Mouse (Mus musculus): ENCODE measurements at regions not wholly inside any gene's neighbourhood (a gene's known extent, or its start where the extent isn't known, plus 50 kb on each side); places are given as distances from the start of the nearest gene placed in this dataset.

DNA sequence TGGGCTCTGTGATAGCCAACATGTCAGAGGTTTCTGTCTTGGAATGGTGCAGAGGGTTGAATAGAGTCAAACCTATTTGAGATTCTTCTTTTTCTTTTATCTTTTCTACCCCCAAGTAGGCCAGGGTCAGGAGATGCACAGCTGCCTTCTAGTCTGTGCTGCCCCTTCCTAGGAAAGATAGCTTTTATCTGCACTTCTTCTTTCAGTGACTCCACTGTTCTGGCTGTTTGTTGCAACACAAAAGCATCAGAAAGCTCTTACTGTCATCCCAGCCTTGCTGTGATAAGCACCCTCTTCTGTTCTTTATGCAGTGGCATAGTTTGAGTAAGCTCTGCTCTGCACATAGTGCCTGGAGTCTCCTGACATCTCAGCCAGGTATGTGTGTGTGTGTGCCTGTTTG lies 156.7 kb upstream of the Rgs1 start:
- TF ChIP-seq POLR2A (IDR thresholded peaks at IDR 0.05; ENCODE audit: borderline replicate concordance, extremely low read depth, insufficient read depth, insufficient read length, poor library complexity, severe bottlenecking) (no peak), CTCF (IDR thresholded peaks at IDR 0.05; ENCODE audit: borderline replicate concordance, extremely low read depth, insufficient read depth, insufficient read length) (no peak)

All from brain, embryonic 14.5 days (tissue).